Mouse (Mus musculus) ES-E14 (cell line): ENCODE results near the gene Rin2.

ENCODE experiments used
- HCFC1 ChIP-seq: IDR thresholded peaks from 2 replicates; pipeline ENCODE4 v1.6.1; 2012; ENCODE audit warnings: low read length, inconsistent platforms, borderline replicate concordance; ENCODE audit not compliant: insufficient read depth
- MAFK ChIP-seq: IDR thresholded peaks from 2 replicates; pipeline ENCODE4 v1.6.1; 2014; ENCODE audit warnings: mild to moderate bottlenecking, low read depth, low read length, inconsistent platforms; ENCODE audit not compliant: insufficient read depth
- ZNF384 ChIP-seq: IDR thresholded peaks from 2 replicates; pipeline ENCODE4 v1.6.1; 2012; ENCODE audit warnings: low read depth, low read length, inconsistent platforms

DNA sequence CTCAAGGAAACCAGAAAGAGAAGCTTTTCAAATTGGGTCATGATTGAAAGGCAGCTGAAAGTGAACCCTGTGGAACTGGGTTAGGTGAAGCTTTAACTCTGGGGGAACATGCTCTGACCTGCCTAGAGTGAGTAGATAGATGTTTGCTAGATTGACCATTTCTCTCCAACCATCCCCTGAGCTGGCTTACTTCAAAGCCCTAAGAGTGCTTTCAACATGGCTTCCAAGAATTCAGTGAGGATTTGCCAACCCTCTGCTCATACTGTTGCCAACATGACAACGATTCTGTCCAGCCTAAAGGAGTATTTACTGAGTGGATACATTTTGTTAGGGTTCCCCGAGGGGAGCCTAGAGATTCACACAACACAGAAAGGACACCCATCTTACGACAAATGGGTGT, 155.4 kb downstream of the Rin2 start:
- no peak for TF ChIP-seq HCFC1
- TF ChIP-seq ZNF384: no peak
- TF ChIP-seq MAFK: no peak
